Mouse (Mus musculus) layer of hippocampus, postnatal 10 days (tissue): ENCODE results near the gene Wipf2. TPM values are rescaled to one million over a fixed set of nuclear protein-coding genes. Genes with fewer than 3 reads are reported as not detected.

Source experiments
- DNase-seq, 2 experiments: peaks; one replicate each; pipeline ENCODE4 v3.0.0; 2021; ENCODE audit warnings: low spot score in 2 of 2
- total RNA-seq, 2 experiments: library from RNA; stranded (reverse); gene quantifications; 2 replicates each; pipeline ENCODE4 v1.2.3; 2021

Gene Wipf2
- total RNA-seq, 2 experiments from 2014 or later = 29.7 to 30.9 TPM

GRCm38 (mm10) chr11:98850100-98851093 lies 13.0 kb upstream of the Wipf2 start:
- DNase-seq = peak; percentile 68 to 72

DNA sequence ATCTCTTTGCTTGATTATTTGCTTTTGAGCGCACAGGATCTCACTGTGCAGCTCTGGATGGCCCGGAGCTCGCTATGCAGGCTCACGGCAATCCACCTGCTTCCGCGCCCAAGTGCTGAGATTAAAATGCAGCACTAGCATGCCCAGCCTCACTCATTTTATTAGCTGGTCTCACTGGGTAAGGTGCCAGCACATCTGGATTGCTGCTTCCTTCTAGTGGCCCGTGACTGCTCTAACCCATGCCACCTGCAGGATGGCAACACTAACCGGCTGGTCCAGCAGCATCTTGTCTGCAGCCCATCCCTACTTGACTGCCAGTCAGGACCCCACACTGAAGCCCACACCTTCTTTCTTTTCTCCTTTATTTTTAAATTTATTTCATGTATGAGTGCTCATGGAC lies 9.3 kb upstream of the Wipf2 start:
- DNase-seq = no peak

DNA sequence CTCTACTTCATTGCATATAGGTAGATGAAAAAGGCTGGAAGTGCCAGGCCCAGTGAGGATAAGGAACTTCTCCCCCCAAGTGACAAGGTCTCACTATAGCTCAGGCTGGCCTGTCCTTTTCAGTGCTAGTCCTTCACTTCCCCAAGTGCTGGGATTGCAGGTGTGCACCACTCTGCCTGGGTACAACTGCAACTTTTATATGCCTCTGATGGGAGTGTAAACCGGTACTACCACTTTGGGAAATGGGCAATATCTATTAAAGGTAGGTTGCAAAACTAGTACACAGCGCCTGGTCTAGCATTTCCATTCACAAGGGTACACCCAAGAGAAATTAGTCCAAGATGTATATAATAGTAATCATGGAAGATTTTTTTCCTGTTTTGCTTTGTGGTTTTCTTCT lies 8.8 kb upstream of the Wipf2 start:
- no peak for DNase-seq

DNA sequence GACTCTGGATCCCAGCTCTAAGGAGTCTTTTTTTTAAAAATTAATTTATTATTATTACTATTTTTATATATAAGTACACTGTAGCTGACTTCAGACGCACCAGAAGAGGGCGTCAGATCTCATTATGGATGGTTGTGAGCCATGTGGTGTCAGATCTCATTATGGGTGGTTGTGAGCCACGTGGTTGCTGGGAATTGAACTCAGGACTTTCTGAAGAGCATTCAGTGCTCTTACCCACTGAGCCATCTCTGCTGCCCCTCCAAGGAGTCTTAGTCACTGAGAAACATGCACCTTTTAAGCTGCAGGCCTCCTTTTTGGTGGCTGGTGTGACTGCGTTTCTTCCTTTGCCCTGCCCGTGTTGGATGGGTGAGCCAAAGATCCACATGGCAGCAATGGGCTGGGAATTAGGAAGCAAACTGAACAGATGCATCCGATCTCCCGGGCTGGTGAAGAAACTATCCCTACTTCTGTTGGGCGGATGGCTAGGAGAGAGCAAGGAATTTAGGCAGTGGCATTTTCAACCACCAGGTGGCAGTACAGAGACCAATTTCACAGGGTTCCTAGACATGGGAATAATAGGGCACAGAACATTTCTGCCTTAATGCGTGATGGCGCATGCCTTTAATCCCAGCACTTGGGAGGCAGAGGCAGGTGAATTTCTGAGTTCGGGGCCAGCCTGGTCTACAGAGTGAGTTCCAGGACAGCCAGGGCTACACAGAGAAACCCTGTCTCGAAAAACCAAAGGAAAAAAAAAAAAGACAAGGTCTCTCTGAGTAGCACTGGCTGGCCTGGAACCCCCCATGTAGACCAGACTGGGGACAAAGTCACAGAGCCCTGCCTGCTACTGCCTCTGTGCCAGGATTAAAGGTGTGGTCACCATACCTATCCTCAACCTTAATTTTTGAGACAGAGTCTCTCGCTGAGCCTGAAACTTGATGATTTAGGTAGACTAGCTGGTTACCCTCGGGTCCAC lies 4.4 kb upstream of the Wipf2 start:
- peak; percentile 91 to 95 for DNase-seq

GRCm38 (mm10) chr11:98863751-98864429 lies 452 bp downstream of the Wipf2 start:
- peak in 1 of 2 experiments; percentile 74 for DNase-seq

- DNase-seq = peak in 1 of 2 experiments; percentile 40
Observed at GRCm38 (mm10) chr11:98867293-98867692, 3.9 kb downstream of the Wipf2 start.

DNA sequence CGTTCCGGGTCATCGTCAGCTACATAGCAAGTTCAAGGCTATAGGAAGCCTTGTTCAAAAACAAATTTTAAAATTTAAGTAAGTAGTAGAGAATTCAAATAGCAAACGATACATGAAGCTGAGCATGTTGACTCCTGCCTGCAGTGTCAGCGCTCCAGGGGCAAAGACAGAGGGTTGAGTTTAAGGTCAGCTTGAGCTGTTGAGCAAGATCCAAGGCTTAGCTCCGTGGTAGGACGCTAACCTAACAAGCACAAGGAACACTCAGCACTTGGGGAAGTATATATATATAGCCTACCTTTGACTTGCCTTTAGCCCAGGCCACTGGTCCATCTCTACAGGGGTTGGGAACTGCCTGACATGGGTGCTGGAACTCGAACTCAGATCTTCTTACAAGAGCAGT lies 6.5 kb downstream of the Wipf2 start:
- no peak for DNase-seq

DNA sequence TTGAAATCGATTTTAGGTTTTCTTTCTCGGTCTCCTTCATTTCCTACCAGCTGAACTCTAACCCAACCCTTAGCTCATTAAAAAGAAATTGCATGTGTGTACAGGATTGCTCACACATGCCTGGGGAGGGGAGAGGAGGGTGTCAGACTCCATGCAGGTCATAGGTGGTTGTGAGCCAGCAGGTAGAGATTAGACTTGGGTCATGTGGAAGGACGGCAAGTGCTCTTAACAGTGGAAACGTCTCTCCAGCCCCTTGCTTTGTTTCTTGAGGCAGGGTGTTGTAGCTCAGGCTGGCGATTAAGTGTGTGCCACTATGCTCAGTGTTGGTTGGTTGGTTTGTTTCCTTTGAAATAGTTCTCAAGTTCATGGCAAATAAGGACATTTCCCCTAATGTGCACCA lies 7.4 kb downstream of the Wipf2 start:
- no peak for DNase-seq

GRCm38 (mm10) chr11:98871416-98871815 lies 8.0 kb downstream of the Wipf2 start:
- DNase-seq = no peak

DNA sequence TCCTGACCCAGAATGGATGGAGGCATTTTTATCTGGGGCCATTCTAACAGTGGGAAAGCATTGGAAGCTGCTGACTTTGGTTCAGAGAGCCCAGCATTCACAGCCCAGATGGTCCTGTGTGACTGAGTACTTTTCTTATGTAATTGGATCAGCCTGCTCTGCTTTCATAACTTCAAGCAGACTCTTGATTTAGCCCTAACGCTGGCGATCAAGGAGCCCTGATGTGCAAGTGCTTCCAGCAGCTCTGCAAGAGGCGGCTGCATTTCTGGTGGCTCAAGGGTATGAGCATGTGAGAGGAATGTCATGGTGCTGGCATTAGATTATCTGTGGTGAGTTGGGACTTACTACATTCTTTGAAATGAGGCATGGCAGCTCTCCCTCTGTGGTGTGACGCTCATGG lies 8.6 kb downstream of the Wipf2 start:
- DNase-seq = peak in 1 of 2 experiments; percentile 41

GRCm38 (mm10) chr11:98873900-98874299 lies 10.5 kb downstream of the Wipf2 start:
- no peak for DNase-seq

DNA sequence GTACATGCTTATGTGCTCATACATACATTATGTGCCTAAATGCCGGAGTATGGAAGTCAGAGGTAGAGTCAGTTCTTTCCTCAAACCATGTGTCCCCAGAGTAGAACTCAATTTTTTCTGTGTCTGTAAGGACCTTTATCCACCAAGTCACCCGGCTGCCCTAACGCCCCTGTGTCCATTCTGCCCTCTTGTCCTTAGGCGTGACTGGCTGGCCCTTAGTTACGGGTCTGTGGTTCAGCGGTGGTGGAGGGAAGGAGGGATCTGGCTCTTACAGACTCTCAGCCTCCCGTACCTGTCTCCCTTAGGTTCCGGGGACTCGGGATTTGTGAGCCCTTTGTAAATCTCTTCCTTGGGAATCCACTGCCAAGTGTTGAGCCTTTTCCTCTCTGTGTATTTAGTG lies 13.6 kb downstream of the Wipf2 start:
- no peak for DNase-seq

DNA sequence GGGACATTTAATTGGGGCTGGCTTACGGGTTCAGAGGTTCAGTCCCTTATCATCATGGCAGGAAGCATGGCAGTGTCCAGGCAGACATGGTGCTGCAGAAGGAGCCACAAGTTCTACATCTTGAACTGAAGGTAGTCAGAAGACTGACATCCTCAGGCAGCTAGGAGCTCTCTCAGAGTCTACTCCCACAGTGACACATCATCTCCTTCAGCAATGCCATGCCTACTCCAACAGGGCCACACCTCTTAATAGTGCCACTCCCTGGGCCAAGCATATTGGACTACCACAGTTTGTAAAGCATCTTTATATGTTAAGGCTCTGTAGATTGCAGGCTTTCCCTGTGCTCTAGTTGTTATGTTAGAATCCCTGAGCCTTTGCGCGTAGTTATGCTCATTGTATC lies 24.3 kb downstream of the Wipf2 start:
- DNase-seq = no peak

GRCm38 (mm10) chr11:98889077-98889476 lies 25.6 kb downstream of the Wipf2 start:
- no peak for DNase-seq

DNA sequence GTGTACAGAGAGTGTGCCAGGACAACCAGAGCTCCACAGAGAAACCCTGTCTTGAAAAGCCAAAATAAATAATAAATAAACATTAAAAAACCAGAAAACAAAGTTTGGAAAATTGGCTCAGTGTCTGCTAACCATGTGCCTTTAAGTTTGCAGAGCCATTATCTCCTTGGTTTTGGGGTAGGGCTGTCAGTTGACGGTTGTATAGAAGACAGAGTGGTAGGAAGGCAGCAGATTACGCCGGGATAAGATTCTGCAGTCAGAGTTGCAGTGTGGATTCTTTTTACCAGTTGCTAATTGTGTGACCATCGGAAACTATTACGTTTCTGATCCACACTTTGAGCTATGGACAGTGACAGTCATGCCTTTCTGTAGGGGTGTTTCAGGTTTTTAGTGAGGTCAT lies 26.5 kb downstream of the Wipf2 start:
- DNase-seq = no peak

GRCm38 (mm10) chr11:98892426-98892825 lies 29.0 kb downstream of the Wipf2 start:
- DNase-seq = no peak

- DNase-seq = no peak
Observed at GRCm38 (mm10) chr11:98900529-98901125, 37.2 kb downstream of the Wipf2 start.

GRCm38 (mm10) chr11:98902621-98903245 lies 39.3 kb downstream of the Wipf2 start:
- no peak for DNase-seq

GRCm38 (mm10) chr11:98904577-98904976 lies 41.1 kb downstream of the Wipf2 start:
- no peak for DNase-seq

GRCm38 (mm10) chr11:98905033-98905432 lies 41.6 kb downstream of the Wipf2 start:
- no peak for DNase-seq
